Mouse (Mus musculus) CH12.LX (cell line): ENCODE results near the gene Cracr2a. TPM values are rescaled to one million over a fixed set of nuclear protein-coding genes. Genes with fewer than 3 reads are reported as not detected.
A peak's percentile ranks its signal among the peaks of the same experiment; 100 is the strongest.

ENCODE experiments used
- DNase-seq: peaks from one replicate; pipeline ENCODE4 v3.0.0-alpha.2; 2013; ENCODE audit errors: extremely low read depth
- H3K27ac ChIP-seq: 2 replicates; pipeline ENCODE4 v1.5.1; 2012; ENCODE audit warnings: low read depth, mild to moderate bottlenecking, control low read depth, moderate library complexity; ENCODE audit not compliant: insufficient read depth
- H3K27me3 ChIP-seq: replicated peaks from 2 replicates; pipeline ENCODE3; 2012; ENCODE audit warnings: inconsistent platforms
- H3K36me3 ChIP-seq, 2 experiments: replicated peaks in 1 of 2; 2 replicates each; pipeline versions ENCODE3 to v1.6.1; 2012; ENCODE audit warnings: inconsistent platforms in 1 of 2, low read length in 1 of 2, mild to moderate bottlenecking in 1 of 2, mixed read lengths in 1 of 2, moderate library complexity in 1 of 2; ENCODE audit not compliant: control insufficient read depth in 1 of 2, insufficient read depth in 1 of 2
- H3K4me1 ChIP-seq, 2 experiments: 2 replicates each; pipeline ENCODE4 v1.6.1; 2012; ENCODE audit warnings: inconsistent platforms in 1 of 2, moderate library complexity in 1 of 2; ENCODE audit not compliant: insufficient read depth in 2 of 2, control insufficient read depth in 1 of 2
- H3K4me2 ChIP-seq: 2 replicates; pipeline ENCODE4 v1.6.1; 2012; ENCODE audit warnings: low read depth, mild to moderate bottlenecking, control low read depth; ENCODE audit not compliant: poor library complexity, insufficient read depth, severe bottlenecking
- H3K4me3 ChIP-seq, 3 experiments: fragments of 150-350 bp in 1 of 3; sonication (generic) in 1 of 3; replicated peaks in 1 of 3; 2 replicates each; pipeline versions ENCODE3 to v1.5.1; 2011 to 2012; ENCODE audit warnings: low read depth in 2 of 3, low read length in 2 of 3, mild to moderate bottlenecking in 2 of 3, moderate library complexity in 2 of 3, control low read depth in 1 of 3, improper control_type of control experiment in 1 of 3, inconsistent platforms in 1 of 3, mixed read lengths in 1 of 3; ENCODE audit not compliant: poor library complexity in 1 of 3
- H3K79me2 ChIP-seq: replicated peaks from 2 replicates; pipeline ENCODE4 v1.6.1; 2012; ENCODE audit warnings: mild to moderate bottlenecking, moderate library complexity; ENCODE audit not compliant: control insufficient read depth, poor library complexity, insufficient read depth, severe bottlenecking; ENCODE audit errors: extremely low read depth
- H3K9ac ChIP-seq: 2 replicates; pipeline ENCODE4 v1.6.1; 2012; ENCODE audit warnings: low read depth, mild to moderate bottlenecking, control low read depth, moderate library complexity; ENCODE audit not compliant: insufficient read depth
- H3K9me3 ChIP-seq: replicated peaks from 2 replicates; pipeline ENCODE3; 2012; ENCODE audit warnings: low read length, inconsistent platforms, mixed read lengths
- CHD1 ChIP-seq: IDR thresholded peaks from 2 replicates; pipeline ENCODE4 v1.6.1; 2012; ENCODE audit warnings: low read depth, low read length, improper control_type of control experiment, inconsistent platforms
- CHD2 ChIP-seq: IDR thresholded peaks from 2 replicates; pipeline ENCODE4 v1.6.1; 2011; ENCODE audit warnings: low read length, improper control_type of control experiment
- CTCF ChIP-seq, 2 experiments: IDR thresholded peaks in 1 of 2; conservative IDR thresholded peaks in 1 of 2; 2 replicates each; pipeline ENCODE4 v1.5.1; 2011 to 2012; ENCODE audit warnings: low read depth in 2 of 2, low read length in 2 of 2, improper control_type of control experiment in 1 of 2, inconsistent platforms in 1 of 2, mild to moderate bottlenecking in 1 of 2, moderate library complexity in 1 of 2
- E2F4 ChIP-seq: IDR thresholded peaks from 2 replicates; pipeline ENCODE4 v1.6.1; 2011; ENCODE audit warnings: low read depth, low read length, improper control_type of control experiment; ENCODE audit not compliant: insufficient replicate concordance
- ELF1 ChIP-seq: IDR thresholded peaks from 2 replicates; pipeline ENCODE4 v1.6.1; 2014; ENCODE audit warnings: low read depth, mild to moderate bottlenecking, inconsistent platforms, low read length, improper control_type of control experiment
- EP300 ChIP-seq: IDR thresholded peaks from 2 replicates; pipeline ENCODE4 v1.6.1; 2011; ENCODE audit warnings: low read length, improper control_type of control experiment
- ETS1 ChIP-seq: conservative IDR thresholded peaks from 2 replicates; pipeline ENCODE4 v1.6.1; 2012; ENCODE audit warnings: low read depth, mild to moderate bottlenecking, inconsistent platforms, low read length, improper control_type of control experiment, moderate library complexity
- GABPA ChIP-seq: IDR thresholded peaks from 2 replicates; pipeline ENCODE4 v1.6.1; 2012; ENCODE audit warnings: low read depth, low read length, improper control_type of control experiment, inconsistent platforms; ENCODE audit not compliant: insufficient replicate concordance
- JUN ChIP-seq: IDR thresholded peaks from 2 replicates; pipeline ENCODE4 v1.6.1; 2011; ENCODE audit warnings: low read depth, mild to moderate bottlenecking, low read length, improper control_type of control experiment, moderate library complexity; ENCODE audit not compliant: insufficient read depth
- KAT2A ChIP-seq: IDR thresholded peaks from 2 replicates; pipeline ENCODE4 v1.6.1; 2012; ENCODE audit warnings: low read length, improper control_type of control experiment, inconsistent platforms; ENCODE audit not compliant: insufficient replicate concordance
- MAFK ChIP-seq: IDR thresholded peaks from 2 replicates; pipeline ENCODE4 v1.6.1; 2011; ENCODE audit warnings: low read length, improper control_type of control experiment; ENCODE audit not compliant: insufficient replicate concordance
- MAX ChIP-seq: IDR thresholded peaks from 2 replicates; pipeline ENCODE4 v1.6.1; 2011; ENCODE audit warnings: low read length, improper control_type of control experiment
- MEF2A ChIP-seq: IDR thresholded peaks from 2 replicates; pipeline ENCODE4 v1.6.1; 2014; ENCODE audit warnings: low read depth, mild to moderate bottlenecking, inconsistent platforms, low read length, improper control_type of control experiment, borderline replicate concordance
- NRF1 ChIP-seq: IDR thresholded peaks from 2 replicates; pipeline ENCODE4 v1.6.1; 2014; ENCODE audit warnings: low read depth, mild to moderate bottlenecking, inconsistent platforms, low read length, improper control_type of control experiment, moderate library complexity
- POLR2A ChIP-seq: IDR thresholded peaks from 2 replicates; pipeline ENCODE4 v1.6.1; 2011; ENCODE audit warnings: low read depth, mild to moderate bottlenecking, improper control_type of control experiment, low read length
- POLR2AphosphoS2 ChIP-seq: IDR thresholded peaks from 2 replicates; pipeline ENCODE4 v1.6.1; 2011; ENCODE audit warnings: low read depth, low read length, improper control_type of control experiment
- RAD21 ChIP-seq: IDR thresholded peaks from 2 replicates; pipeline ENCODE4 v1.6.1; 2011; ENCODE audit warnings: low read depth, mild to moderate bottlenecking, low read length, improper control_type of control experiment, moderate library complexity
- RCOR1 ChIP-seq: conservative IDR thresholded peaks from 2 replicates; pipeline ENCODE4 v1.6.1; 2012; ENCODE audit warnings: low read depth, mild to moderate bottlenecking, inconsistent platforms, low read length, improper control_type of control experiment
- SIN3A ChIP-seq: IDR thresholded peaks from 2 replicates; pipeline ENCODE4 v1.6.1; 2012; ENCODE audit warnings: low read length, improper control_type of control experiment, inconsistent platforms
- SMC3 ChIP-seq: IDR thresholded peaks from 2 replicates; pipeline ENCODE4 v1.6.1; 2011; ENCODE audit warnings: low read depth, low read length, improper control_type of control experiment
- TCF12 ChIP-seq: IDR thresholded peaks from 2 replicates; pipeline ENCODE4 v1.6.1; 2014; ENCODE audit warnings: low read depth, mild to moderate bottlenecking, inconsistent platforms, low read length, improper control_type of control experiment
- USF1 ChIP-seq: IDR thresholded peaks from 2 replicates; pipeline ENCODE4 v1.6.1; 2014; ENCODE audit warnings: low read depth, mild to moderate bottlenecking, inconsistent platforms, low read length, improper control_type of control experiment
- ZC3H11A ChIP-seq: IDR thresholded peaks from 2 replicates; pipeline ENCODE4 v1.6.1; 2012; ENCODE audit warnings: low read depth, mild to moderate bottlenecking, inconsistent platforms, low read length, improper control_type of control experiment
- ZNF384 ChIP-seq: IDR thresholded peaks from 2 replicates; pipeline ENCODE4 v1.6.1; 2012; ENCODE audit warnings: low read depth, low read length, improper control_type of control experiment, inconsistent platforms
- dilution Hi-C: fragments of 300-500 bp; cut with MboI; formaldehyde crosslinking; loops from 2 replicates; pipeline ENCODE4 v1.14.3; 2020; ENCODE audit warnings: low sequenced_read_pairs; ENCODE audit not compliant: extremely low pct_unique_long_range_greater_than_20kb, extremely low pct_ligation_motif_present
- in situ Hi-C: fragments of 300-500 bp; cut with MboI; formaldehyde crosslinking; loops from 3 replicates; pipeline ENCODE4 v1.14.3; 2019; ENCODE audit warnings: low sequenced_read_pairs, low pct_ligation_motif_present, low pct_unique_long_range_greater_than_20kb, mixed read lengths
- polyA plus RNA-seq: library from polyadenylated mRNA; unstranded; fragments of >175 nt; gene quantifications from 2 replicates; pipeline ENCODE4 v1.2.1, GENCODE M21; 2012; ENCODE audit warnings: low read depth; ENCODE audit not compliant: insufficient read length
- total RNA-seq, 2 experiments: library from RNA; depleted of rRNA; stranded (reverse); fragments of 300-350 nt in 1 of 2; fragments of >200 nt in 1 of 2; gene quantifications; 2 replicates each; pipeline ENCODE4 v1.2.3; 2012 to 2014

The Cracr2a gene
- total and polyA plus RNA-seq, 3 experiments: 1.2 to 1.6 (median 1.5) TPM

- H3K27me3 ChIP-seq: no peaks in the 10 kb centered on the region
- no peak overlapping the region for H3K9ac ChIP-seq
- H3K27ac ChIP-seq: no peak overlapping the region
- dilution Hi-C loops: no loop called here
- H3K36me3 ChIP-seq: peaks cover 0 to 5% of the 10 kb centered on the region in 2 experiments
- DNase-seq: no peak
- in situ Hi-C loops: no loop called here
- H3K4me1 ChIP-seq: peaks cover 2 to 16% of the 10 kb centered on the region in 2 experiments
- no peaks in the 10 kb centered on the region for H3K9me3 ChIP-seq
- no peak overlapping the region for H3K4me2 ChIP-seq
- H3K4me3 ChIP-seq: no peak overlapping the region
- no peaks in the 10 kb centered on the region for H3K79me2 ChIP-seq
- TF ChIP-seq ZNF384 (no peak), POLR2A (no peak), RCOR1 (no peak), SIN3A (no peak), SMC3 (no peak), GABPA (no peak), NRF1 (no peak)
These were observed 12.8 kb downstream of the Cracr2a start for GRCm38 (mm10) chr6:127573779-127574463.

- H3K4me3 ChIP-seq: no peak overlapping the region
- peaks cover 0 to 8% of the 10 kb centered on the region in 2 experiments for H3K36me3 ChIP-seq
- H3K9me3 ChIP-seq: no peaks in the 10 kb centered on the region
- H3K4me1 ChIP-seq: peaks cover 2 to 16% of the 10 kb centered on the region in 2 experiments
- in situ Hi-C loops (no loop called here), dilution Hi-C loops (no loop called here)
- DNase-seq: peak; percentile 35
- no peak overlapping the region for H3K4me2 ChIP-seq
- TF ChIP-seq CHD2 (no peak), CHD1 (no peak), RAD21 (no peak), E2F4 (no peak), ZC3H11A (no peak), MEF2A (no peak), ELF1 (no peak), CTCF (conservative IDR thresholded peaks at IDR 0.05 in 1 of 2, IDR thresholded peaks at IDR 0.05 in 1 of 2; ENCODE audit: low read depth in 2 of 2, low read length in 2 of 2) (no peak), TCF12 (no peak), MAFK (no peak), ETS1 (no peak), POLR2AphosphoS2 (no peak), MAX (no peak), USF1 (no peak), ZNF384 (no peak), JUN (no peak), EP300 (no peak), KAT2A (no peak)
- H3K27ac ChIP-seq: no peak overlapping the region
- H3K79me2 ChIP-seq: no peaks in the 10 kb centered on the region
- H3K27me3 ChIP-seq: no peaks in the 10 kb centered on the region
- no peak overlapping the region for H3K9ac ChIP-seq
These were observed 14.1 kb downstream of the Cracr2a start for GRCm38 (mm10) chr6:127575194-127575593.
